Mouse (Mus musculus): ENCODE measurements around the gene Wdr83.
"Not testable (repeated sequence)": the region's sequence is repeated elsewhere in the genome, so short reads cannot be mapped to it uniquely, and the experiment has no call there.

The Wdr83 gene

DNA sequence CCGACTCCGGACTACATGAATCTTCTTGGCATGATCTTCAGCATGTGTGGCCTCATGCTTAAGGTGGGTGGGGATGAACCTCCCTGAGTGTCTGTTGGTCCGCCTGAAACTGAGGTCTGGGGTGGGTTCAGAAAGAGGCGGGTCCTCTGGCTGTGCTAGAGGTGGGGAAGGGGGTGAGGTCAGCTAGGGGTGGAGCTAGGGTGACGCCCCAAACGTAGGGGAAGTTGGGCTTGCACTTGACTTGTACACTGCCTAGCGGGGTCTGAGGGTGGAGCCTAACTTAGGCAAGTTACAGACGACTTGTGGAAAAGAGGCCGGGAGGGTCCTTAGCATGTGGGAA lies at the start of gene Wdr83:
Gene Wdr83, minus strand, starts transcription at position 91 of the 340 bp plus-strand sequence.
- peak; percentile 37 for DNase-seq

DNA sequence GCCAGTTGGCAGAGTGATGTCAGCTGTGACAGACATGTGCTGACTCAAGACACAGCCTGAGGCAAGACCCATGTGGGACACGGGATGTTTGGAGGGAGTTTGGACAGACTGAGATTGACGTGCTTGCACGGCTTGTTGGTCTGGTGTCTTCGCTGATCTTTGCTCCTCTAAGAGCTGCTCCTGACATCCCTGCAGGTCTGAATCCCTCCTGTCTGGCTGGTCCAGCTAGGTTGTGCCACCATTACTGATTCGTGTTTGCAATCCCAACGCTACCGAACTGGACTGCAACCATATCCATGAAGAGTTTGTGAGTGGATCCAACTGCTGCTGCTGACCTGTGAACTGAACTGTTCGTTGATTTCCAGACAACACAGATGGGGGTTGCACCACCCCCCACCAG lies 42.6 kb upstream of the Wdr83 start:
- DNase-seq: no peak

DNA sequence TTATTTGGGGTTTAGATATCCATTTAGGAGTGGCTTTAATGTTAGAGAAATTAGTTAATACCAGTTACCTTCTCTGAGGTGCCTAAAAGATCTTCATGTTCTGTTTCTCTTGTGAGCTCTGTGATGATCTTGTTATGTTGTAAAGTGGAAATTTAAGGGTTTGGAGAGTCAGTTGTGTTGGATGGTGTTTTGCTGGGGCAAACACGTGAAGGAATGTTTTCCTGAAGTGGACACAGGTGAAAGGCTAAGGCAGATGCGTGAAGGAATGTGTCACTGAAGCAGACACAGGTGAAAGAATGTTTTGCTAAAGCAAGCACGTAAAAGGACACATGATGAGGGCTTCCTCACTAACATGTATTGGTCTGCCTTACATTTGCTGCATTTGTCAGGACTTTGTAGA lies 41.9 kb upstream of the Wdr83 start, which contains the start of gene Zfp791:
Gene Zfp791, minus strand, starts transcription at position 101 of the 400 bp plus-strand sequence.
- no peak for DNase-seq

GRCm38 (mm10) chr8:85120251-85120650 lies 39.1 kb upstream of the Wdr83 start:
- DNase-seq: not testable (repeated sequence)

DNA sequence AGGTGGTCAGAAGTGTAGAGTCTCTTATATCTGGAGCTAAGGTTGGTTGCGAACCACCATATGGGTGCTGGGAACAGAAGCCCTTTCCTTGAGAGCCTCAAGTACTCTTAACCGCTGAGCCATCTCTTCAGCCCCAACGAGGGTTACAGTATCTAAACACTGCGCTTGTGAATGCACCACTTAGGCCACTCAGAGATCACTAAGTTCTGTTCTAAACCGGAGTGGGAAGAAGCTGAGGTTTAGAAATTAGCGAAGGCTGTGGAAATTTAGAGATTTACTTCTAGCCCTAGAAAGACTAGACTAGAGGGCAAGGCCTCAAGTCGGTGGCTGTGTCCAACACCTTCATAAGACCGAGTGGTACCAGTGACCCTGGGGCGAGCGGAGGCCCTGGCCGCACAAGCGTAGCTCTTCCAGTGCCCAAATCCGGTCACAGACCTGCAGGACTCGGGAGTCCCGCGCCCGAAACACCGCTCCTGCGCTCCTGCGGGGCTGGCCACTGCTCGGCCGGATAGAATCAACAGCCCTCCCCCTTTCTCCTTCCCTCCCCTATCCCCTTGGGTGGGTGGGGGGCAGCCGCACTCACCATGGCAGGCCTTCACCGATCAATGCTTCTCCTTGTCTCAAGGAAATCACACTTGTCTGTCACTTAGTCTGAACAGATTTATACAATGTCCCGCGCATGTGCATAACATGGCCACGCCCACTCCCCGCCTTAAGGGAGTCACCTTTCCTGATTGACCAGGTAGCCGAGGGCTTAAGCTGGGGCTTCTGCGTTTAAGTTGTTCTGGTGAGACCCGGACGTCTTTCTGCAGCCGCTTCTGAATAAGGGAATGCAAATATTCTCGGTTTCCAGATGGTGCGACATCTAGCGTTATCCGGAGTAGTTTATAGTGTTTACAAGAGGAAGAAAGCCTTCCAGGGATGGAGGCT lies 38.2 kb upstream of the Wdr83 start:
- DNase-seq: peak; percentile 95

DNA sequence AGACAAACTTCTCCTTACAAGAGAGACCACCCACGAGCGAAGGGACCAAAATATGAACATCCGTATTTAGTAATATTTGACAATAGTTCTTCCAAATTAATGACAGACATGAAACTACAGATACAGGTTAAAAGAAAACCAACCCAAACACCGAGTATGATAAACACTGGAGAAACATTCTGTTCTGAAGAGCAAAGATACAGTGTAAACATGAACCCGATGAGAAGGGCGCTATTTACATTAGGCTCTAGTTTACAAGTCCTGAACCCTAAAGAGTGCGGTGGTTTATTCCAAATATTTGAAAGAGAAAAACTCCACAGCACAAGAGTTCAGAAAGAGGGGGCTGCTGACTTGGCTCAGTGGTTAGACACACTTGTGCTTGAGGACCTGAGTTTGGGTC lies 35.9 kb upstream of the Wdr83 start:
- DNase-seq: no peak

DNA sequence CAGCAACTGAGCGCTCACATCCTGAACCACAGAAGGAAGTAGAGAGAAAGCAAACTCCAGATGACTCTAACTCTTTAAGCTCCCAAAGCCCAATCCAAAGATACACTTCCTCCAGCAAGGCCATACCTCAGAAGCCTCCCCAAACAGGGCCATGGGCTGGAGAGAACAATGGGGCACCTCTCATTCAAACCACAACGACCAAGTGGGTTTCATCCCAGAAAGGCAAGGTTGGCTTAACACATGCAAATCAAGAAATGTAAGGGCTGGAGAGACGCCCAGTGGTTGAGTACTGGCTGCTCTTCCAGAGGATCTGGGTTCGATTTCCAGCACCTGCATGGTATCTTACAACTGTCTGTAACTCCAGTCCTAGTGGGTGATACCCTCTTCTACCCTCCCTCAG lies 34.4 kb upstream of the Wdr83 start:
- no peak for DNase-seq

GRCm38 (mm10) chr8:85113241-85113640 lies 32.1 kb upstream of the Wdr83 start:
- DNase-seq: no peak

DNA sequence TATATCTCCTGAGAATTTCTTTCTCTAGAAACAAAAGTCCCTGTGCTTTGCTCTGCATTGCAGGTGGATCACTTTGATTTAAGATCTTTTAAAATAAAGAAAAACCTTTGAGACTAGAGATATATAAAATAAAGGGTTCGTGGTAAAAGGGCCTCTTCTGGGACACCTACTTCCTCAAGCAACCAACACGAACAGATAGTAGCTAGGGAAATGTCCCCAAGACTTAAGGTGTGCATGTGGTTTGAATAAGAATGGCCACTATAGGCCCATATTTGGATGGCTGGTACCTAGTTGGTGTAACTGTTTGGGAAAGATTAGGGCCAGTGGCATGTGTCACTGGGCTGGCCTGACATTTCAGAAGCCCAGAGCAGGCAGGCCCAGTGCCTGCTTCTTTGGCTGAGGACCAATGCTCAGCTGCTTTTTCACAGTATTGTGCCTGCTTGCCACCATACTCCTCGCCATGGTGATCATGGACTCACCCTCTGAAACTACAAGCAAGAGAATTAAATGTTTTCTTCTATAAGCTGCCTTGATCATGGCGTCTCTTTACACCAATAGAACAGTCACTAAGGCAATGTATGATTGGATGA lies 19.1 kb upstream of the Wdr83 start:
- DNase-seq: no peak

GRCm38 (mm10) chr8:85096850-85097249 lies 15.7 kb upstream of the Wdr83 start:
- DNase-seq: no peak

- no peak for DNase-seq
These were observed 15.1 kb upstream of the Wdr83 start for GRCm38 (mm10) chr8:85096196-85096595.

DNA sequence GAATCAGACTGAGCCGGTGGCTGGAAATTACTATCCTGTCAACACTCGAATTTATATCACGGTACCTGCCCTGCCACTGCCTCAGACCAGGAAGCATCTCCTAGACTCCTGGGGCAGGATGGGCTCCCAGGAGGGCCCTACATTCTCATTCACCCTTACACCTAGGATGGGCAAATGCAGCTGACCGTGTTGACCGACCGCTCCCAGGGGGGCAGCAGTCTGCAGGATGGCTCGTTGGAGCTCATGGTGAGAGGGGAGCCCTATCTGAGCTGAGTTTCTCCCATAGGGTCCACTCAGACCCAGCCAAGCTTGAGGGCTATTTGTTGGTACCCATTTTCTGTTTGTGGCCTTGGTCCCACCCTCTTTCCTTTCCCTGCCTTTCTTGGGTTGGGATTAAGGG lies 14.5 kb upstream of the Wdr83 start:
- no peak for DNase-seq

GRCm38 (mm10) chr8:85095051-85095450 lies 13.9 kb upstream of the Wdr83 start:
- no peak for DNase-seq

GRCm38 (mm10) chr8:85091526-85092090 lies 10.5 kb upstream of the Wdr83 start:
- no peak for DNase-seq

GRCm38 (mm10) chr8:85090856-85091255 lies 9.8 kb upstream of the Wdr83 start:
- DNase-seq: no peak

DNA sequence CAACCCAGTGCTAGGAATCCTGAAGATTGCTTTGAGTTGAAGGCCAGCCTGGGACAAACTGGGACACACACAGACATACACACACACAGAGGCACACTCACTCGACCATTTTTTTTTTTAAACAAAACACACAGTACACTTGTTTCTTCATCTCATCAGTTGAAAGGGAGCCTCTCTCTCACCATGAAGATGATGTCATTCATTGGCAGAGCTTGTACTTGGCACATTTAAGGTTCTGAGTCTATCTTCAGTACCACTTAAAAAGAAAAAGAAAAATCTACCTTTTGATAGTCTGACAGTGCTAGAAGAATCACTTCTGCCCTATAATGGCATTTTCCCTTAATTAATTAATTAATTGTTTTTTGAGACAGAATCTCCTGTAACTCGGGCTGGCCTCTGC lies 7.7 kb upstream of the Wdr83 start:
- no peak for DNase-seq

- DNase-seq: no peak
These were observed 5.1 kb upstream of the Wdr83 start for GRCm38 (mm10) chr8:85086238-85086637.

GRCm38 (mm10) chr8:85084633-85085032 lies 3.5 kb upstream of the Wdr83 start:
- no peak for DNase-seq

- peak; percentile 95 for DNase-seq
These were observed 2.2 kb upstream of the Wdr83 start, which contains the start of gene Man2b1 for GRCm38 (mm10) chr8:85083108-85083813. Gene Man2b1, plus strand, starts transcription at chr8:85083270.

DNA sequence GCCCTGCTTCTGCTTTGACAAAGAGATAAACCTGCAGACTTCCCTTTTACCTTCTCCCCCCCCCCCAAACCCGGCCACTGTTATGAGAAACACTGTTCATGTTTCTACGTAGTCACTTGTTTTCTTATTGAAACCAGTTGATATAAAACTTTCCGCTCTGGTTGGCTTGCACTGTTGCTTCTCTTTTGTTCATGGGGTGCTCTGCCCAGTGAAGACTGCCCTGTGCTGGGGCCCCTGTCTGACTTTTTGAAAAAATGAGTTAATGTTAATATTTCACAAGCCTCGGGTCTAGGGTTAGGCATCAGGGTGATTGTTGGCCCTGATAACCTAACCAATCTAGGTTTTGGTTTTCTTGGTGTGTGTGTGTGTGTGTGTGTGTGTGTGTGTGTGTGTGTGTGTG lies 1.1 kb upstream of the Wdr83 start:
- DNase-seq: not testable (repeated sequence)

- peak; percentile 47 for DNase-seq
These were observed 432 bp downstream of the Wdr83 start, which contains the start of gene Wdr83os for GRCm38 (mm10) chr8:85080532-85081215. Gene Wdr83os, plus strand, starts transcription at chr8:85080740.

- DNase-seq: peak; percentile 38
These were observed 933 bp downstream of the Wdr83 start for GRCm38 (mm10) chr8:85080214-85080531.

GRCm38 (mm10) chr8:85076993-85077392 lies 4.1 kb downstream of the Wdr83 start:
- peak; percentile 76 for DNase-seq
